Mouse (Mus musculus): ENCODE results near the gene Add3. TPM values are rescaled to one million over a fixed set of nuclear protein-coding genes. Genes with fewer than 3 reads are reported as not detected.

The Add3 gene
- total and polyA plus RNA-seq, 3 experiments: 14.0 to 52.9 TPM; not detected in 1

DNA sequence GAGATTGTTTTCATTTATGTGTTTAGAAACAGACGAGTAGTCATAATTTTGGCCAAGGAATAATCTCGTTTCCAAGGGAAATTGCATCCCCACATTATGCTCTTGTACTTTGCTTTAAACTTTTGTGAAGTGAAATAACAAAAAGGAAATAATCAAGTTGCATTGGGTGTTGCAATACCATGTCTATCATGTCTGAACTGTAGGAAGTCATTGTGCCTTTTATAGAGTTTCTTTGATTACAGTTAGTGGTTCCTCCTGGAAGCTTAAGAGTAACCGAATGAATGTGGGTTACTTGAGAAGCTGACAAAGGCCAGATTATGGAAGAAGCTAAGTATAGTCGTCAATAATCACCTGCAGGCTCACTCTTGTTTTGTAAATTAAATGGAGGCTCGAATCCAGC is 16.9 kb downstream of the Add3 start:
- Histone ChIP-seq H3K9me3 (replicated peaks; ENCODE audit: insufficient read depth, low read length) (no peaks in the 10 kb centered on the region), H3K4me1 (ENCODE audit: control insufficient read depth in 1 of 2, insufficient read depth in 2 of 2, low read length in 2 of 2) (peaks cover 16 to 26% of the 10 kb centered on the region in 2 experiments), H3K79me2 (ENCODE audit: control insufficient read depth, insufficient read depth, low read length, poor library complexity) (no peaks in the 10 kb centered on the region), H3K27ac (ENCODE audit: control insufficient read depth, low read depth, low read length) (no peak overlapping the region), H3K36me3 (ENCODE audit: control insufficient read depth in 1 of 2, insufficient read depth in 2 of 2, low read length in 2 of 2) (peaks cover 0 to 21% of the 10 kb centered on the region in 2 experiments; a peak in 2 of 4 replicates), H3K27me3 (ENCODE audit: control insufficient read depth in 1 of 2, insufficient read depth in 2 of 2, low read length in 2 of 2) (no peaks in the 10 kb centered on the region), H3K9ac (ENCODE audit: control insufficient read depth, low read depth, low read length, poor library complexity, severe bottlenecking) (no peak overlapping the region), H3K4me3 (ENCODE audit: control insufficient read depth in 1 of 2, insufficient read depth in 1 of 2, low read depth in 2 of 2, low read length in 2 of 2) (no peak overlapping the region)
- no peak for DNase-seq (ENCODE audit: low read depth, low spot score)
- TF ChIP-seq RAD21 (IDR thresholded peaks at IDR 0.05; ENCODE audit: low read depth, low read length): no peak
- TF ChIP-seq MYB (IDR thresholded peaks at IDR 0.05; ENCODE audit: low read depth, low read length): no peak
- TF ChIP-seq POLR2A (IDR thresholded peaks at IDR 0.05; ENCODE audit: control insufficient read depth in 1 of 2, insufficient read depth in 1 of 2, low read depth in 1 of 2, low read length in 2 of 2, poor library complexity in 1 of 2): no peak
- no peak for TF ChIP-seq POLR2AphosphoS2 (IDR thresholded peaks at IDR 0.05; ENCODE audit: low read length)
- TF ChIP-seq ZC3H11A (IDR thresholded peaks at IDR 0.05; ENCODE audit: low read depth, low read length): no peak
- TF ChIP-seq POLR2AphosphoS5 (IDR thresholded peaks at IDR 0.05; ENCODE audit: borderline replicate concordance, low read depth, low read length): no peak
- TF ChIP-seq ETS1 (IDR thresholded peaks at IDR 0.05; ENCODE audit: low read depth, low read length): no peak
- TF ChIP-seq MXI1 (IDR thresholded peaks at IDR 0.05; ENCODE audit: low read depth, low read length): no peak

DNA sequence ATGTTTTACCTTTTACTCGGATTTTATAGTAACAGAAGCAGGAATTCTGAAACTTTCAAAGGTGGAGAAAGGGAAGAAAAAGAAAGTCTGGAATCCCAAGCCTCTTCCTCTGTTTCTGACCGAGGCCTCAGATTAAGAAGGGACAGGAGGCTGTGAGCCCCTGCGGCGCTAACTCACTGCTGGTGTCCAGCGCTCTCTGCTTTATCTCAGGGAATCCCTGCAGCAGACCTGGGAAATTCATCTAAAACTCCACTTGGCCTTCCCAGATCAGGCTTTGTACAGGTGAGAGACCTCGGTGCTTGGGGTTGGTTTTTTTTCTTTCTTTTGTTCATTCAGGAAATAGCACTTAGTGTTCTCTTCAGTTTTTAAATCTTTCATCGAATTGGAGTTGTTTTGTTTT is 19.1 kb downstream of the Add3 start:
- no peak overlapping the region for H3K4me3 ChIP-seq (ENCODE audit: control insufficient read depth in 1 of 2, insufficient read depth in 1 of 2, low read depth in 2 of 2, low read length in 2 of 2)
- H3K9ac ChIP-seq (ENCODE audit: control insufficient read depth, low read depth, low read length, poor library complexity, severe bottlenecking): no peak overlapping the region
- no peak for DNase-seq (ENCODE audit: low read depth, low spot score)
- H3K4me1 ChIP-seq (ENCODE audit: control insufficient read depth in 1 of 2, insufficient read depth in 2 of 2, low read length in 2 of 2): peaks cover 6 to 15% of the 10 kb centered on the region in 2 experiments; a peak in 3 of 4 replicates
- H3K9me3 ChIP-seq (replicated peaks; ENCODE audit: insufficient read depth, low read length): no peaks in the 10 kb centered on the region
- no peak overlapping the region for H3K27ac ChIP-seq (ENCODE audit: control insufficient read depth, low read depth, low read length)
- TF ChIP-seq JUND (IDR thresholded peaks at IDR 0.05; ENCODE audit: low read depth, low read length) (no peak), ELF1 (IDR thresholded peaks at IDR 0.05; ENCODE audit: low read depth, low read length) (no peak), SIN3A (IDR thresholded peaks at IDR 0.05; ENCODE audit: low read length) (no peak), CTCF (IDR thresholded peaks at IDR 0.05 in 2 of 3, conservative IDR thresholded peaks at IDR 0.05 in 1 of 3; ENCODE audit: control insufficient read depth in 1 of 3, insufficient read depth in 1 of 3, low read depth in 2 of 3, low read length in 3 of 3, poor library complexity in 1 of 3, severe bottlenecking in 1 of 3) (no peak)
- peaks cover 0 to 10% of the 10 kb centered on the region in 2 experiments; a peak in 2 of 4 replicates for H3K36me3 ChIP-seq (ENCODE audit: control insufficient read depth in 1 of 2, insufficient read depth in 2 of 2, low read length in 2 of 2)
- H3K79me2 ChIP-seq (ENCODE audit: control insufficient read depth, insufficient read depth, low read length, poor library complexity): no peaks in the 10 kb centered on the region
- H3K27me3 ChIP-seq (ENCODE audit: control insufficient read depth in 1 of 2, insufficient read depth in 2 of 2, low read length in 2 of 2): no peaks in the 10 kb centered on the region

DNA sequence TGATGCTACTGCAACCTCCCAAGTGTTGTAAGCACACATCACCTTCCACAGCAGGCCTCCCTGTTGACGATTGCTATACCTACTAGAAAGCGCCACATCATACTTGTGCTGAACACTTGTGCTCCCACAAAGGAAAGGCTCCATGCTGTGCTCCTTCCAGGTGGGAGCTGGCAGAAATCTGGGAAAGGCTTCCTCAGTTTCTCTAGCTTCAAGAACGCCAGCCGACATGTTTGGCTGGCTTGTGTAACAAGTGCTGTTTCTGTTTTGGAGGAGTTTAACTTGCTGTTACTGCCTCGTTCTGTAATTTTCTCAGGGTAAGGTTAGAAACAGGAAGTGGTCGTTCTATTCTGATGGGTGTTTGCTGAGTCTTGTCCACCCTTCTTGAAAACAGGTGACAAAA is 22.7 kb downstream of the Add3 start:
- Histone ChIP-seq H3K27me3 (ENCODE audit: control insufficient read depth in 1 of 2, insufficient read depth in 2 of 2, low read length in 2 of 2) (no peaks in the 10 kb centered on the region), H3K79me2 (ENCODE audit: control insufficient read depth, insufficient read depth, low read length, poor library complexity) (no peaks in the 10 kb centered on the region), H3K9ac (ENCODE audit: control insufficient read depth, low read depth, low read length, poor library complexity, severe bottlenecking) (no peak overlapping the region), H3K4me1 (ENCODE audit: control insufficient read depth in 1 of 2, insufficient read depth in 2 of 2, low read length in 2 of 2) (no peaks in the 10 kb centered on the region), H3K4me3 (ENCODE audit: control insufficient read depth in 1 of 2, insufficient read depth in 1 of 2, low read depth in 2 of 2, low read length in 2 of 2) (no peak overlapping the region), H3K27ac (ENCODE audit: control insufficient read depth, low read depth, low read length) (no peak overlapping the region), H3K9me3 (replicated peaks; ENCODE audit: insufficient read depth, low read length) (no peaks in the 10 kb centered on the region), H3K36me3 (ENCODE audit: control insufficient read depth in 1 of 2, insufficient read depth in 2 of 2, low read length in 2 of 2) (no peaks in the 10 kb centered on the region; a peak in 1 of 4 replicates)
- TF ChIP-seq UBTF (IDR thresholded peaks at IDR 0.05; ENCODE audit: borderline replicate concordance, insufficient read depth, low read depth, low read length) (no peak), TCF12 (IDR thresholded peaks at IDR 0.05; ENCODE audit: low read depth, low read length) (no peak), MEF2A (IDR thresholded peaks at IDR 0.05; ENCODE audit: extremely low read depth, insufficient replicate concordance, low read depth, low read length, poor library complexity, severe bottlenecking) (no peak), MXI1 (IDR thresholded peaks at IDR 0.05; ENCODE audit: low read depth, low read length) (no peak), MYC (IDR thresholded peaks at IDR 0.05; ENCODE audit: low read depth, low read length) (no peak), MYB (IDR thresholded peaks at IDR 0.05; ENCODE audit: low read depth, low read length) (no peak), ZC3H11A (IDR thresholded peaks at IDR 0.05; ENCODE audit: low read depth, low read length) (no peak), NRF1 (IDR thresholded peaks at IDR 0.05; ENCODE audit: insufficient read depth, low read depth, low read length, poor library complexity, severe bottlenecking) (no peak), POLR2AphosphoS2 (IDR thresholded peaks at IDR 0.05; ENCODE audit: low read length) (no peak), GABPA (IDR thresholded peaks at IDR 0.05; ENCODE audit: low read depth, low read length) (no peak), MAZ (IDR thresholded peaks at IDR 0.05; ENCODE audit: low read depth, low read length) (no peak), USF2 (IDR thresholded peaks at IDR 0.05; ENCODE audit: borderline replicate concordance in 1 of 2, insufficient read depth in 1 of 2, low read depth in 1 of 2, low read length in 2 of 2) (no peak), MAFK (IDR thresholded peaks at IDR 0.05; ENCODE audit: borderline replicate concordance, low read depth, low read length) (no peak), RAD21 (IDR thresholded peaks at IDR 0.05; ENCODE audit: low read depth, low read length) (no peak), CTCF (IDR thresholded peaks at IDR 0.05 in 2 of 3, conservative IDR thresholded peaks at IDR 0.05 in 1 of 3; ENCODE audit: control insufficient read depth in 1 of 3, insufficient read depth in 1 of 3, low read depth in 2 of 3, low read length in 3 of 3, poor library complexity in 1 of 3, severe bottlenecking in 1 of 3) (no peak), HCFC1 (IDR thresholded peaks at IDR 0.05; ENCODE audit: low read depth, low read length) (no peak), ZMIZ1 (IDR thresholded peaks at IDR 0.05; ENCODE audit: low read depth, low read length) (no peak)
- no peak for DNase-seq (ENCODE audit: low read depth, low spot score)
